In the genomic region with DNA sequence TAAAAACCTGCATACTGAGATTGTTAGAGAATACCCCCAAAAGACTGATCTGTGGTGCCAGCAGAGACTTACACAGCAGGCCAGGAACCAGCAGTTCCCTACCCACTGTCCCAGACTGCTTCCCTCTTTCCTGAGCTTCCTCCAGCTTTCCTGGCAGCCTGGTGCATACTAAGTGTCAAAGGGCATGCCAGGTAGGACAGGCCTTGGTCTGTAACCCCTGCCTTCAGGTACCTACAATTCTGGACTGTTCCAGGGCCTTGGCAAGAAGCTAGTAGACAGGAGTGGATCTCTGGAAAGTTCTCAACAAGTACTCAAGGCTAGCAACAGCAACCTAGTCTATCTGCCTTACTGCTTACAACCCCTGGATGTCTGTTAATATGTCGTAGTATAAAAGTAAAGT, we compare ENCODE assay signal across 32 mouse cellular contexts. TPM values are rescaled to one million over a fixed set of nuclear protein-coding genes. Genes with fewer than 3 reads are reported as not detected.
DNase-seq lines count a peak whose midpoint lies in the region; ATAC-seq and TF ChIP-seq lines count a peak whose summit lies in the region.
"Had no signal": no experiment of that assay in that cellular context is flagged by ENCODE, and none has a peak within 500 bp of the region (broad histone marks: within the 10 kb centered on the region; RNA-seq: fewer than 3 reads in every experiment).

No protein-coding gene starts in this region.

- H3K79me2 ChIP-seq in macrophage (ENCODE audit: inconsistent target) = peaks cover 63% of the 10 kb centered on the region

- no peak for TF ChIP-seq POLR2A in bone marrow macrophage, adult 2 months (IDR thresholded peaks at IDR 0.05; ENCODE audit: borderline replicate concordance, low read depth, low read length)

- H3K36me3 ChIP-seq in intestine, postnatal 0 days (ENCODE audit: control insufficient read depth, insufficient read depth) = peaks cover 43% of the 10 kb centered on the region
- no peaks in the 10 kb centered on the region for H3K36me3 ChIP-seq in intestine, embryonic 15.5 days
- H3K36me3 ChIP-seq in megakaryocyte, embryonic 14.5 days (replicated peaks; ENCODE audit: low read length) = peaks cover 61% of the 10 kb centered on the region
- peaks cover 49% of the 10 kb centered on the region for H3K36me3 ChIP-seq in macrophage (ENCODE audit: inconsistent target)
- H3K36me3 ChIP-seq in forebrain, embryonic 10.5 days (replicated peaks) = peaks cover 32% of the 10 kb centered on the region
- H3K36me3 ChIP-seq: forebrain, embryonic 12.5 days; forebrain, embryonic 15.5 days; hindbrain, embryonic 15.5 days had no signal

- H3K27me3 ChIP-seq in intestine, postnatal 0 days (replicated peaks; ENCODE audit: control insufficient read depth, insufficient read depth, low read length) = no peaks in the 10 kb centered on the region
- no peaks in the 10 kb centered on the region for H3K27me3 ChIP-seq in intestine, embryonic 15.5 days (replicated peaks)
- H3K27me3 ChIP-seq in megakaryocyte, embryonic 14.5 days (replicated peaks) = no peaks in the 10 kb centered on the region
- H3K27me3 ChIP-seq in forebrain, embryonic 10.5 days (ENCODE audit: poor library complexity, severe bottlenecking) = peaks cover 12% of the 10 kb centered on the region
- H3K27me3 ChIP-seq: forebrain, embryonic 15.5 days; heart, embryonic 13.5 days; hindbrain, embryonic 12.5 days; hindbrain, embryonic 15.5 days had no signal

- H3K4me3 ChIP-seq in intestine, postnatal 0 days (ENCODE audit: low read depth, low read length) = no peak overlapping the region
- H3K4me3 ChIP-seq in intestine, embryonic 15.5 days (replicated peaks) = no peak overlapping the region
- H3K4me3 ChIP-seq in megakaryocyte, embryonic 14.5 days (replicated peaks) = peak overlapping the region; percentile 57
- H3K4me3 ChIP-seq in bone marrow macrophage, adult 2 months (ENCODE audit: insufficient read depth, low read length) = peak overlapping the region; percentile 84; the same call in 1 of the 2 replicates
- H3K4me3 ChIP-seq in macrophage (ENCODE audit: inconsistent target) = peak overlapping the region; percentile 95
- H3K4me3 ChIP-seq in forebrain, embryonic 10.5 days = no peak overlapping the region
- H3K4me3 ChIP-seq: forebrain, embryonic 12.5 days; forebrain, embryonic 15.5 days; heart, adult 2 months; heart, embryonic 10.5 days; heart, embryonic 13.5 days; hindbrain, embryonic 12.5 days; hindbrain, embryonic 15.5 days had no signal

- no peaks in the 10 kb centered on the region for H3K9me3 ChIP-seq in intestine, postnatal 0 days (ENCODE audit: control insufficient read depth)
- H3K9me3 ChIP-seq in intestine, embryonic 15.5 days = no peaks in the 10 kb centered on the region
- H3K9me3 ChIP-seq in megakaryocyte, embryonic 14.5 days = no peaks in the 10 kb centered on the region
- H3K9me3 ChIP-seq in forebrain, embryonic 10.5 days = no peaks in the 10 kb centered on the region
- H3K9me3 ChIP-seq: forebrain, embryonic 12.5 days; forebrain, embryonic 15.5 days; heart, embryonic 10.5 days; heart, embryonic 13.5 days; hindbrain, embryonic 12.5 days; hindbrain, embryonic 15.5 days had no signal

- H3K4me1 ChIP-seq in intestine, postnatal 0 days (replicated peaks; ENCODE audit: control insufficient read depth, insufficient read depth, low read length) = peaks cover 7% of the 10 kb centered on the region; the same call in 1 of the 2 replicates
- no peaks in the 10 kb centered on the region for H3K4me1 ChIP-seq in intestine, embryonic 15.5 days (replicated peaks)
- H3K4me1 ChIP-seq in megakaryocyte, embryonic 14.5 days = peaks cover 64% of the 10 kb centered on the region
- H3K4me1 ChIP-seq in bone marrow macrophage, adult 2 months (ENCODE audit: control insufficient read depth, insufficient read depth, low read length) = peaks cover 55% of the 10 kb centered on the region
- H3K4me1 ChIP-seq in forebrain, embryonic 10.5 days = peaks cover 19% of the 10 kb centered on the region
- H3K4me1 ChIP-seq: forebrain, embryonic 15.5 days had no signal

- no peak for TF ChIP-seq CTCF in intestine, postnatal 0 days (IDR thresholded peaks at IDR 0.05; ENCODE audit: low read depth)
- TF ChIP-seq CTCF in bone marrow macrophage, adult 2 months (IDR thresholded peaks at IDR 0.05; ENCODE audit: low read depth, low read length) = no peak

- H3K27ac ChIP-seq in intestine, postnatal 0 days (ENCODE audit: low read depth, low read length) = no peak overlapping the region
- H3K27ac ChIP-seq in intestine, embryonic 15.5 days = no peak overlapping the region
- H3K27ac ChIP-seq in bone marrow macrophage, adult 2 months (ENCODE audit: insufficient read depth, low read depth, low read length) = no peak overlapping the region
- H3K27ac ChIP-seq in macrophage = 0 out of 2 replicates have a peak overlapping the region, but pooled peaks have one; percentile 4
- no peak overlapping the region for H3K27ac ChIP-seq in forebrain, embryonic 10.5 days
- H3K27ac ChIP-seq: forebrain, embryonic 12.5 days; forebrain, embryonic 15.5 days; heart, adult 2 months; heart, embryonic 10.5 days; heart, embryonic 13.5 days; hindbrain, embryonic 12.5 days; hindbrain, embryonic 15.5 days had no signal

- DNase-seq in cerebellum, adult 8-10 months = no peak
- no peak for DNase-seq in forebrain, embryonic 10.5 days (ENCODE audit: extremely low spot score, low spot score)
- DNase-seq: adrenal gland, adult 8-10 months; adrenal gland, postnatal 25 days; cerebellum, adult 11 months; cerebellum, adult 2 months; cerebellum, postnatal 10 days; gastrocnemius, postnatal 25 days; heart, adult 2 months had no signal

- H3K4me2 ChIP-seq in intestine, postnatal 0 days (replicated peaks; ENCODE audit: low read depth) = peak overlapping the region; percentile 68; the same call in 1 of the 2 replicates
- H3K4me2 ChIP-seq in intestine, embryonic 15.5 days (replicated peaks) = no peak overlapping the region
- H3K4me2 ChIP-seq: forebrain, embryonic 12.5 days; forebrain, embryonic 15.5 days; heart, embryonic 13.5 days; hindbrain, embryonic 12.5 days; hindbrain, embryonic 15.5 days had no signal

- no peak overlapping the region for H3K9ac ChIP-seq in intestine, postnatal 0 days (ENCODE audit: low read depth, low read length)
- H3K9ac ChIP-seq in intestine, embryonic 15.5 days = no peak overlapping the region
- H3K9ac ChIP-seq: forebrain, embryonic 12.5 days; forebrain, embryonic 15.5 days; heart, embryonic 13.5 days; hindbrain, embryonic 12.5 days; hindbrain, embryonic 15.5 days had no signal

- ATAC-seq in intestine, postnatal 0 days = no peak
- ATAC-seq in intestine, embryonic 15.5 days = no peak
- ATAC-seq in megakaryocyte, adult 5-6 weeks (ENCODE audit: poor library complexity, severe bottlenecking) = no peak
- ATAC-seq: activated CD4-positive, CD25-positive, alpha-beta regulatory T cell, adult 4 months; CD4-positive, CD25-positive, alpha-beta regulatory T cell, adult 4 months; forebrain, embryonic 15.5 days had no signal

- WGBS in intestine, postnatal 0 days = 91% methylated on average over 1 of the region's 1 CpGs
- WGBS in intestine, embryonic 15.5 days = 95% methylated on average over 1 of the region's 1 CpGs
- 75% methylated on average over 1 of the region's 1 CpGs for WGBS in macrophage (ENCODE audit: missing documents)
- 88% methylated on average over 1 of the region's 1 CpGs for WGBS in forebrain, embryonic 10.5 days

RNA-seq across cellular contexts. Expression of a gene that starts 3.7 kb away (rescaled TPM):
- 2,008 and 2,179 TPM in 2 replicates for polyA plus RNA-seq in intestine, postnatal 0 days (2015; fragmentation: Nextera tagmentation; extraction: Ambion mirVana)
- polyA plus RNA-seq in intestine, embryonic 15.5 days (2015; fragmentation: Nextera tagmentation; extraction: Ambion mirVana) = 367 and 406 TPM in 2 replicates
- 24.9 and 99.6 TPM in 2 replicates for polyA plus RNA-seq in megakaryocyte, embryonic 14.5 days (2012; ENCODE audit: insufficient read depth, low replicate concordance)
- 5,498 and 5,622 TPM in 2 replicates for total RNA-seq in megakaryocyte, adult 5-6 weeks (2015)
- total RNA-seq in megakaryocyte, adult 5-6 weeks (2017) = 2,725 and 3,039 TPM in 2 replicates
- polyA plus RNA-seq in bone marrow macrophage, adult 2 months (2012; ENCODE audit: insufficient read depth, insufficient read length, missing spikeins) = 8,073 and 8,193 TPM in 2 replicates
- total RNA-seq in macrophage (2018; cell fraction: chromatin; rRNA removed) = 100 to 1,000 TPM; 129 to 428 (median 238) TPM
- over 10,000 TPM in 11 of 26 experiments, 1,000 to 10,000 TPM in 15; 6,005 to 14,077 (median 8,481) TPM for total RNA-seq in macrophage (2018; cell fraction: cytosol; rRNA removed)
- 1,000 to 10,000 TPM in 24 of 26 experiments, 100 to 1,000 TPM in 2; 695 to 5,289 (median 2,340) TPM for total RNA-seq in macrophage (2018; cell fraction: nucleus; rRNA removed)
- 8,759 to 13,911 TPM (median 12,544 TPM) in 3 replicates for polyA plus RNA-seq in macrophage (2018)
- 89.2 and 89.5 TPM in 2 replicates for polyA plus RNA-seq in forebrain, embryonic 10.5 days (2016; fragmentation: Nextera tagmentation; extraction: Ambion mirVana)

RNA-seq across cellular contexts. Expression of a gene that starts 9.3 kb away (rescaled TPM):
- polyA plus RNA-seq in intestine, postnatal 0 days (2015; fragmentation: Nextera tagmentation; extraction: Ambion mirVana) = 0.10 TPM in 1 of 2 replicates, not detected in the other
- polyA plus RNA-seq in intestine, embryonic 15.5 days (2015; fragmentation: Nextera tagmentation; extraction: Ambion mirVana) = 0.09 TPM in 1 of 2 replicates, not detected in the other
- not detected in 2 replicates for polyA plus RNA-seq in megakaryocyte, embryonic 14.5 days (2012; ENCODE audit: insufficient read depth, low replicate concordance)
- not detected in 2 replicates for total RNA-seq in megakaryocyte, adult 5-6 weeks (2015)
- 0.33 TPM in 1 of 2 replicates, not detected in the other for total RNA-seq in megakaryocyte, adult 5-6 weeks (2017)
- not detected in 2 replicates for polyA plus RNA-seq in bone marrow macrophage, adult 2 months (2012; ENCODE audit: insufficient read depth, insufficient read length, missing spikeins)
- total RNA-seq in macrophage (2018; cell fraction: chromatin; rRNA removed) = 1 to 10 TPM in 3 of 26 experiments, under 1 TPM in 15, not detected in 8; 0.40 to 1.2 (median 0.59) TPM
- total RNA-seq in macrophage (2018; cell fraction: cytosol; rRNA removed) = under 1 TPM in 10 of 26 experiments, not detected in 16; 0.07 to 0.18 (median 0.14) TPM
- total RNA-seq in macrophage (2018; cell fraction: nucleus; rRNA removed) = 1 to 10 TPM in 4 of 26 experiments, under 1 TPM in 14, not detected in 8; 0.23 to 3.9 (median 0.67) TPM
- 0.07 to 0.12 TPM in 2 of 3 replicates, not detected in the other for polyA plus RNA-seq in macrophage (2018)
- polyA plus RNA-seq in forebrain, embryonic 10.5 days (2016; fragmentation: Nextera tagmentation; extraction: Ambion mirVana) = 0.09 TPM in 1 of 2 replicates, not detected in the other
- total RNA-seq: adrenal gland, adult 8-10 months; adrenal gland, postnatal 25 days; ES-E14; gastrocnemius, adult 8-10 months; gastrocnemius, postnatal 25 days; heart, adult 2 months; heart, postnatal 25 days; hematopoietic stem cell, adult 5-6 weeks had no signal
- polyA plus RNA-seq: cerebellum, adult 2 months; embryonic facial prominence, embryonic 11.5 days; forebrain, embryonic 12.5 days; forebrain, embryonic 15.5 days; heart, adult 2 months; heart, embryonic 13.5 days; heart, embryonic 16.5 days; hindbrain, embryonic 12.5 days; hindbrain, embryonic 15.5 days had no signal

RNA-seq across cellular contexts. Expression of a gene that starts 33.0 kb away (rescaled TPM):
- polyA plus RNA-seq in intestine, postnatal 0 days (2015; fragmentation: Nextera tagmentation; extraction: Ambion mirVana) = 3.7 and 3.8 TPM in 2 replicates
- polyA plus RNA-seq in intestine, embryonic 15.5 days (2015; fragmentation: Nextera tagmentation; extraction: Ambion mirVana) = 8.5 TPM in 2 replicates
- polyA plus RNA-seq in megakaryocyte, embryonic 14.5 days (2012; ENCODE audit: insufficient read depth, low replicate concordance) = 0.51 TPM in 1 of 2 replicates, not detected in the other
- 11.2 TPM in 2 replicates for total RNA-seq in megakaryocyte, adult 5-6 weeks (2015)
- 14.8 and 15.3 TPM in 2 replicates for total RNA-seq in megakaryocyte, adult 5-6 weeks (2017)
- 15.3 and 16.4 TPM in 2 replicates for polyA plus RNA-seq in bone marrow macrophage, adult 2 months (2012; ENCODE audit: insufficient read depth, insufficient read length, missing spikeins)
- 100 to 1,000 TPM in 15 of 26 experiments, 10 to 100 TPM in 11; 29.8 to 172 (median 109) TPM for total RNA-seq in macrophage (2018; cell fraction: chromatin; rRNA removed)
- 10 to 100 TPM; 22.1 to 40.1 (median 33.4) TPM for total RNA-seq in macrophage (2018; cell fraction: cytosol; rRNA removed)
- total RNA-seq in macrophage (2018; cell fraction: nucleus; rRNA removed) = 10 to 100 TPM; 34.1 to 97.6 (median 68.8) TPM
- 19.6 to 24.9 TPM (median 23.6 TPM) in 3 replicates for polyA plus RNA-seq in macrophage (2018)
- polyA plus RNA-seq in forebrain, embryonic 10.5 days (2016; fragmentation: Nextera tagmentation; extraction: Ambion mirVana) = 13.5 and 13.6 TPM in 2 replicates

RNA-seq across cellular contexts. Expression of a gene that starts 34.8 kb away (rescaled TPM):
- 0.04 and 0.05 TPM in 2 replicates for polyA plus RNA-seq in intestine, postnatal 0 days (2015; fragmentation: Nextera tagmentation; extraction: Ambion mirVana)
- polyA plus RNA-seq in intestine, embryonic 15.5 days (2015; fragmentation: Nextera tagmentation; extraction: Ambion mirVana) = not detected in 2 replicates
- not detected in 2 replicates for polyA plus RNA-seq in megakaryocyte, embryonic 14.5 days (2012; ENCODE audit: insufficient read depth, low replicate concordance)
- total RNA-seq in megakaryocyte, adult 5-6 weeks (2015) = not detected in 2 replicates
- not detected in 2 replicates for total RNA-seq in megakaryocyte, adult 5-6 weeks (2017)
- polyA plus RNA-seq in bone marrow macrophage, adult 2 months (2012; ENCODE audit: insufficient read depth, insufficient read length, missing spikeins) = 0.23 and 0.33 TPM in 2 replicates
- total RNA-seq in macrophage (2018; cell fraction: chromatin; rRNA removed) = under 1 TPM in 18 of 26 experiments, not detected in 8; 0.28 to 0.65 (median 0.45) TPM
- 1 to 10 TPM in 1 of 26 experiments, under 1 TPM in 25; 0.30 to 1.0 (median 0.58) TPM for total RNA-seq in macrophage (2018; cell fraction: cytosol; rRNA removed)
- total RNA-seq in macrophage (2018; cell fraction: nucleus; rRNA removed) = 1 to 10 TPM in 6 of 26 experiments, under 1 TPM in 18, not detected in 2; 0.17 to 1.6 (median 0.72) TPM
- polyA plus RNA-seq in macrophage (2018) = 0.40 to 0.81 TPM in 2 of 3 replicates, not detected in the other
- not detected in 2 replicates for polyA plus RNA-seq in forebrain, embryonic 10.5 days (2016; fragmentation: Nextera tagmentation; extraction: Ambion mirVana)
- total RNA-seq: adrenal gland, postnatal 25 days; gastrocnemius, adult 8-10 months; gastrocnemius, postnatal 25 days; heart, adult 2 months; heart, postnatal 25 days; hematopoietic stem cell, adult 5-6 weeks had no signal
- polyA plus RNA-seq: C2C12; embryonic facial prominence, embryonic 14.5 days; forebrain, embryonic 12.5 days; forebrain, embryonic 15.5 days; heart, adult 2 months; heart, embryonic 13.5 days; hindbrain, embryonic 12.5 days; hindbrain, embryonic 15.5 days had no signal

RNA-seq across cellular contexts. Expression of a gene that starts 34.9 kb away (rescaled TPM):
- polyA plus RNA-seq in intestine, postnatal 0 days (2015; fragmentation: Nextera tagmentation; extraction: Ambion mirVana) = not detected in 2 replicates
- polyA plus RNA-seq in intestine, embryonic 15.5 days (2015; fragmentation: Nextera tagmentation; extraction: Ambion mirVana) = not detected in 2 replicates
- polyA plus RNA-seq in megakaryocyte, embryonic 14.5 days (2012; ENCODE audit: insufficient read depth, low replicate concordance) = not detected in 2 replicates
- total RNA-seq in megakaryocyte, adult 5-6 weeks (2015) = not detected in 2 replicates
- total RNA-seq in megakaryocyte, adult 5-6 weeks (2017) = not detected in 2 replicates
- not detected in 2 replicates for polyA plus RNA-seq in bone marrow macrophage, adult 2 months (2012; ENCODE audit: insufficient read depth, insufficient read length, missing spikeins)
- total RNA-seq in macrophage (2018; cell fraction: chromatin; rRNA removed) = not detected
- not detected for total RNA-seq in macrophage (2018; cell fraction: cytosol; rRNA removed)
- total RNA-seq in macrophage (2018; cell fraction: nucleus; rRNA removed) = not detected
- polyA plus RNA-seq in macrophage (2018) = not detected in 3 replicates
- not detected in 2 replicates for polyA plus RNA-seq in forebrain, embryonic 10.5 days (2016; fragmentation: Nextera tagmentation; extraction: Ambion mirVana)
- total RNA-seq: adrenal gland, adult 8-10 months; adrenal gland, postnatal 25 days; gastrocnemius, adult 8-10 months; gastrocnemius, postnatal 25 days; heart, adult 2 months; heart, postnatal 25 days; hematopoietic stem cell, adult 5-6 weeks had no signal
- polyA plus RNA-seq: activated CD4-positive, CD25-positive, alpha-beta regulatory T cell, adult 4 months; C2C12; CD4-positive, CD25-positive, alpha-beta regulatory T cell, adult 4 months; cerebellum, adult 2 months; embryonic facial prominence, embryonic 11.5 days; embryonic facial prominence, embryonic 14.5 days; forebrain, embryonic 12.5 days; forebrain, embryonic 15.5 days; gonadal fat pad, adult 2 months; heart, adult 2 months; heart, embryonic 10.5 days; heart, embryonic 13.5 days; heart, embryonic 16.5 days; hindbrain, embryonic 12.5 days had no signal

Comparison
In these comparisons a context has a peak if more than half of its experiments do, and no peak if none do; other contexts are left out.
1. H3K4me3 ChIP-seq: peak in megakaryocyte, embryonic 14.5 days (single experiment), bone marrow macrophage, adult 2 months (single experiment) and macrophage (single experiment); none in intestine, postnatal 0 days (single experiment), intestine, embryonic 15.5 days (single experiment) and forebrain, embryonic 10.5 days (single experiment).